Comparison of ENCODE assay signal across 9 mouse cellular contexts in the genomic region with DNA sequence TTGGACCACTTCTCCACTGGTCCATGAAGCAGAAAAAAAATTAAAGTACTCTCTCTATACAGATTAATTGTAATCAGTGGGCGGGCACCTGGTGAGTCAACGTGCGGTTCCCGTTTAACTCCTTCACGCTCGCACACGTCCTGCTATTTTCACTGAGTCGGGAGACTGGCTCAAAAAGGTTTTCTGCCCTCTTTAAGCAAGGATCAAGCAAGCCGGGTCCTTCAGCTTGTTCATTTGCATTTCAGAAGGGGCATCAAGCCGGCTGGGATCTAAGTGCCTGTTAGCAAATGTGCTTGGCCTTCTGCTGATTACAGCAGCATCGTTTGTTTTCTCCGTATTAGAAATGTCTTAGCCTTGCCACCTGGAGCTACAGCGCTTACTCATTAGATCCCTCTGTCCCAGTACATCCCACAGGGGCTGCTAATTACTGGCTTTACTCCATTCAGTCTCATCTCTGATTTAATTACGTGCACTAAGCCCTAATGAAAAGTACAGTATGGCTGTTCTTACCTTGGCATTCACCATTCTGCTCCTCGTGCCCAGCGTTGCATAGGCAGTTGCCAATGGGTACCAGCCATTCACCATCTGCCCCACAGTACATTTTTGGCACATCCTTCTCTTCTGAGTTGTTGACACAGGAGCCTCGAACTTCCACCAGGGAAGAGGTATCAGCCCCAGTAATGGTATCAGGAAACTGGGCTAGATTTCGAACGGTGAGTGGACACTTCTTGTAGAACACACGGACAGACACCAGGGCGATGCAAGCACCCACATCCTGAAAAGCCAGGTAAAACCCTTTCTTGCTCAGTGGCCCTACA. TPM values are rescaled to one million over a fixed set of nuclear protein-coding genes. Genes with fewer than 3 reads are reported as not detected.
A peak's percentile ranks its signal among the peaks of the same experiment; 100 is the strongest.
DNase-seq lines count a peak whose midpoint lies in the region; ATAC-seq and TF ChIP-seq lines count a peak whose summit lies in the region.
"Had no signal": no experiment of that assay in that cellular context is flagged by ENCODE, and none has a peak within 500 bp of the region (broad histone marks: within the 10 kb centered on the region; RNA-seq: fewer than 3 reads in every experiment).

No protein-coding gene starts in this region.

- DNase-seq in embryo, embryonic 10.5 days (ENCODE audit: low spot score): peak; percentile 42
- no peak for DNase-seq in embryo, embryonic 9.5 days (ENCODE audit: extremely low spot score)
- no peak for DNase-seq in spleen, postnatal 4 days (ENCODE audit: low spot score in 2 of 2)
- DNase-seq in spleen, postnatal 14 days (ENCODE audit: low spot score in 2 of 2): no peak
- DNase-seq in right cerebral cortex, adult 2 months (ENCODE audit: low spot score in 2 of 2): no peak

- peaks cover 90% of the 10 kb centered on the region for H3K36me3 ChIP-seq in E14TG2a.4 (ENCODE audit: insufficient read depth, low read length)
- H3K36me3 ChIP-seq in forebrain, embryonic 15.5 days: no peaks in the 10 kb centered on the region
- H3K36me3 ChIP-seq in limb, embryonic 15.5 days: peaks cover 13% of the 10 kb centered on the region; the same call in 1 of the 2 replicates

- H3K27ac ChIP-seq in forebrain, embryonic 15.5 days (replicated peaks): peak overlapping the region; percentile 64
- H3K27ac ChIP-seq in limb, embryonic 15.5 days: no peak overlapping the region

- no peaks in the 10 kb centered on the region for H3K9me3 ChIP-seq in E14TG2a.4 (ENCODE audit: low read length)
- no peaks in the 10 kb centered on the region for H3K9me3 ChIP-seq in forebrain, embryonic 15.5 days
- H3K9me3 ChIP-seq in limb, embryonic 15.5 days: no peaks in the 10 kb centered on the region

- H3K4me1 ChIP-seq in E14TG2a.4 (replicated peaks; ENCODE audit: low read depth, low read length): peaks cover 90% of the 10 kb centered on the region
- H3K4me1 ChIP-seq in forebrain, embryonic 15.5 days: peaks cover 96% of the 10 kb centered on the region
- peaks cover 40% of the 10 kb centered on the region for H3K4me1 ChIP-seq in limb, embryonic 15.5 days

- H3K27me3 ChIP-seq in E14TG2a.4 (ENCODE audit: insufficient read depth, low read length): no peaks in the 10 kb centered on the region
- H3K27me3 ChIP-seq in forebrain, embryonic 15.5 days: no peaks in the 10 kb centered on the region
- no peaks in the 10 kb centered on the region for H3K27me3 ChIP-seq in limb, embryonic 15.5 days

- H3K9ac ChIP-seq in forebrain, embryonic 15.5 days (replicated peaks): peak overlapping the region; percentile 22
- H3K9ac ChIP-seq in limb, embryonic 15.5 days: no peak overlapping the region

- peak overlapping the region; percentile 24 for H3K4me3 ChIP-seq in E14TG2a.4 (replicated peaks; ENCODE audit: low read length)
- H3K4me3 ChIP-seq in forebrain, embryonic 15.5 days: peak overlapping the region; percentile 35
- H3K4me3 ChIP-seq in limb, embryonic 15.5 days: peak overlapping the region; percentile 20
- H3K4me3 ChIP-seq: myocyte had no signal

- WGBS in forebrain, embryonic 15.5 days: 14% methylated on average over 21 of the region's 21 CpGs
- WGBS in limb, embryonic 15.5 days: 47% methylated on average over 21 of the region's 21 CpGs

- peak overlapping the region; percentile 57 for H3K4me2 ChIP-seq in forebrain, embryonic 15.5 days (replicated peaks)
- H3K4me2 ChIP-seq in limb, embryonic 15.5 days: peak overlapping the region; percentile 30; the same call in 1 of the 2 replicates

- no peak for TF ChIP-seq CTCF in E14TG2a.4 (conservative IDR thresholded peaks at IDR 0.05; ENCODE audit: low read length)

- peak; percentile 86 for ATAC-seq in forebrain, embryonic 15.5 days (replicated peaks)
- ATAC-seq in limb, embryonic 15.5 days (ENCODE audit: insufficient number of reproducible peaks, low FRiP score, low TSS enrichment, low read depth): no peak

RNA-seq across cellular contexts. Expression of a gene that starts 8.6 kb away (rescaled TPM):
- 93.3 and 95.7 TPM in 2 replicates for polyA plus RNA-seq in forebrain, embryonic 15.5 days (2015; fragmentation: Nextera tagmentation; extraction: Ambion mirVana)
- polyA plus RNA-seq in limb, embryonic 15.5 days (2015; fragmentation: Nextera tagmentation; extraction: Ambion mirVana): 32.3 and 39.0 TPM in 2 replicates
